Mouse (Mus musculus) bone marrow, adult 2 months (tissue): ENCODE measurements around the gene Slc6a6. TPM values are rescaled to one million over a fixed set of nuclear protein-coding genes. Genes with fewer than 3 reads are reported as not detected.

Experiments used
- H3K27ac ChIP-seq: fragments of 200-500 bp; 2 replicates; pipeline ENCODE4 v1.5.1; 2012; ENCODE audit warnings: low read depth, mild to moderate bottlenecking, control low read depth, inconsistent platforms, low read length; ENCODE audit not compliant: control insufficient read depth, poor library complexity, insufficient read depth
- H3K4me1 ChIP-seq: fragments of 200-500 bp; 2 replicates; pipeline ENCODE4 v1.6.1; 2011; ENCODE audit warnings: low read length; ENCODE audit not compliant: control insufficient read depth, insufficient read depth
- H3K4me3 ChIP-seq: fragments of 200-500 bp; replicated peaks from 2 replicates; pipeline ENCODE3; 2011; ENCODE audit warnings: mild to moderate bottlenecking, low read depth, low read length, control low read depth; ENCODE audit not compliant: control insufficient read depth
- CTCF ChIP-seq: fragments of 200-500 bp; IDR thresholded peaks from 2 replicates; pipeline ENCODE4 v1.5.1; 2011; ENCODE audit warnings: low read length, control low read depth; ENCODE audit not compliant: control insufficient read depth, insufficient read depth
- POLR2A ChIP-seq: fragments of 200-500 bp; IDR thresholded peaks from 2 replicates; pipeline ENCODE4 v1.6.1; 2011; ENCODE audit warnings: low read depth, mild to moderate bottlenecking, control low read depth, low read length, borderline replicate concordance; ENCODE audit not compliant: control insufficient read depth
- WGBS: fragments of 180-500 bp; shearing (Covaris S2); methylation state at CpG from one replicate; pipeline ENCODE4 v1.1.7; 2018; 5-methylcytosine and 5-hydroxymethylcytosine counted together
- polyA plus RNA-seq: library from polyadenylated mRNA; stranded (reverse); fragments of >200 nt; gene quantifications from 2 replicates; pipeline ENCODE4 v1.2.4, GENCODE M21; 2011; ENCODE audit warnings: low replicate concordance; ENCODE audit not compliant: missing spikeins, insufficient read depth, insufficient read length

The Slc6a6 gene
- polyA plus RNA-seq, 1 experiment = 36.3 TPM

DNA sequence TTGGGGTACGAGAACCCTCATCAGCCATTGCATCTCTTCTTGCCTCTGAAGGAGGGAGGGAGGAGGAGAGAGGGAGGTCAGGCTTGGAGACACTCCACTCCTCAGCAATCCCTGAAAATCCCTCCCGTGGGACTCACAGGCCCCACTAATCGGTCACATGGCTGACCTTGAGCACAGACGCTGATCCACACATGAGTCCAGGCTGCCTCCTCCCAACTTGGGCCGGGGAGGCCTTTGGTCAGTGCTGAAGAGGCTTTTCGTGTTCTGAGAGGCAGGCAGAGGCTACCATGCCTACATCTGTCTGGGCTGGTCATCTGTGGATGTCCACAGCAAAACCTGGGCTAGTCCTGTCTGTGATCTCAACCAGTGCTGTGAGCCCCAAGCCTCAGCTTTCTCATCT lies 20.2 kb upstream of the Slc6a6 start:
- 80% methylated on average over 6 of the region's 6 CpGs for WGBS
- TF ChIP-seq POLR2A = no peak
- no peak for TF ChIP-seq CTCF
- no peak overlapping the region for H3K27ac ChIP-seq
- no peak overlapping the region for H3K4me3 ChIP-seq
- no peaks in the 10 kb centered on the region for H3K4me1 ChIP-seq

DNA sequence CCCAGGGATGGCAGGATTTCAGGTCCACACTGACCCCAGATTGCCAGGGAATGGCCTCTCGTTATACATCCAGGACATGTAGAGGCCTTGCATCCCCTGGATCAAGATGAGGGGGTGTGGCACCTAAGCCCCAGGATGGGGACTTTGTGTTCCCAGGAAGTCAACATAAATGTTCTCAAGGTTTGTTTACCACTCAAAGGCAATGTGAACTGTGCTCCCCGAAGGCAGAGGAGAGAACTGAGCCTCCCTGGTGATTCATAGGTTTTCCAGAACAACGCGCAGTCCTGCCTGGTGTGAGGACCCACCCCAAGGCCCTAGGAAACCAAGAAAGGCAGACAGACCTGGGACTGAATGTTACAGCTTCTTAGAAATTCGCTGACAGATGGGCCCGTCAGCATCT lies 18.6 kb upstream of the Slc6a6 start:
- WGBS = 86% methylated on average over 6 of the region's 6 CpGs
- no peak overlapping the region for H3K27ac ChIP-seq
- no peak for TF ChIP-seq POLR2A
- TF ChIP-seq CTCF = no peak
- no peak overlapping the region for H3K4me3 ChIP-seq
- no peaks in the 10 kb centered on the region for H3K4me1 ChIP-seq

DNA sequence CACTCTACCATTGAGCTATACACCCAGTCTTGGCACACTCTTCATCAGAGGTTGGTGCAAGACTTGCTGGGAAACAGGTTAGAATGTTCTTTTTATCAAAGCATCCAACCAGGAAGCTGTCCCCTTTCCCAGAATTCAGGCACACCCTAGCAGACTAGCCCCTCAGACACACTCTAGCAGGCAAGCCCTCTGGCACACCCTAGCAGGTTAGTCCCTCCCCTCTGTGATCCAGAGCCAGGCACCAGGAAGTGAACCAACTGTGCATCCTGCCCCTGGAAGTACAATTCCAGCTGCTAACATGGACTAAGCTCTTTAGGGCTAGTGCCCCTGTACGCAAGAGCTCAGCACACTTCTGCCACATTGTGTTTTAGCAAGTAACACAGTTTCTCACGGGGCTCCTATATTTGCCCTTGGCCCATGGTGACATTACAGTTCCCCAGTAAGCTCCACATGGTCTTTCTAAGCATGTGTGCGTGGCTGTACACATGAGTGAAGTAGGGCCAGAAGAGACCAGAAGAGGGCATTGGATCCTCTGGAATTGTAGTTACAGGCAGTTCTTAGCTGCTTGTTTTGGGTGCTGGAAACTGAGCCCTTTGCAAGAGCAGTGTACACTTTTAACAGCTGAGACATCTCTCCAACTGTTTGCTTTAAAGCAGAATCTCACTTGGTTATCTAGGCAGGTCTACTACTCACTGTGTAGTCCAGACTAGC lies 17.7 kb upstream of the Slc6a6 start:
- Histone ChIP-seq H3K27ac (no peak overlapping the region), H3K4me1 (no peaks in the 10 kb centered on the region), H3K4me3 (no peak overlapping the region)
- no peak for TF ChIP-seq CTCF
- no peak for TF ChIP-seq POLR2A
- WGBS = 83% methylated on average over 3 of the region's 3 CpGs

DNA sequence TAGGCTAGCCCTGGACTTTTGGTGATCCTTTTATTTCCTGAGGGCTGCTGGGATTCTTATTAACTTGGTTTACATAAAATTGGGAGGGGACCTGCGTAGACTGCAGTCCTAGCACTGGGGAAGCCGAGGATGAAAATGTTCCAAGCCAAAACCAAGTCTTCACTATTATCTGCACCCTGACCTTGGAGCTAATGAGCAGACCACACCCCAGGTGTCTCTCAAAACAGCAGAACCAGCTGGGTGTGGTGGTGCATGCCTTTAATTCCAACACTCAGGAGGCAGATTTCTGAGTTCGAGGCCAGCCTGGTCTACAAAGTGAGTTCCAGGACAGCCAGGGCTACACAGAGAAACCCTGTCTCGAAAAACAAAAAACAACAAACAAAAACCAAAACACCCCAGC lies 16.7 kb upstream of the Slc6a6 start:
- 82% methylated on average over 4 of the region's 4 CpGs for WGBS
- TF ChIP-seq POLR2A (no peak), CTCF (no peak)
- no peak overlapping the region for H3K27ac ChIP-seq
- H3K4me3 ChIP-seq = no peak overlapping the region
- no peaks in the 10 kb centered on the region for H3K4me1 ChIP-seq

DNA sequence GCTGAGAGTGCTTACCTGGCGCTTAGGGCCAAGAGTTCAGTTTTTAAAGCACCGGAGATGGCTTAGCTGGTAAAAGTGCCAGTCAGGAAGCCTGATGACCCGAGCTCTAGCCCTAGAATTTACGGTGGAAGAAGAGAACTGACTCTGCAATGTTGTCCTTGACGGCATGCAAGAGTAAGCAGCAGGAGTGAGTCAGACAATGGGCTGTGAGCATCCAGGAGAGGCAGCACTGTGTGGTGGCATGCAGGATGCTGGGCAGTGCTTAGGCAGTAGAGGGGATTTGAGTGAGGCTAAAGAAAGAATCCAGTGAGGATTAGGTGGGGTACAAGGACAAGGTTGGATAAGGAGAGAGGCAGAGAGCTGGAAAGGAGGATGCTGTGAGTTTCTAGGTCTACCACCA lies 15.6 kb upstream of the Slc6a6 start:
- TF ChIP-seq POLR2A = no peak
- TF ChIP-seq CTCF = no peak
- no peak overlapping the region for H3K27ac ChIP-seq
- WGBS = 70% methylated on average over 5 of the region's 5 CpGs

DNA sequence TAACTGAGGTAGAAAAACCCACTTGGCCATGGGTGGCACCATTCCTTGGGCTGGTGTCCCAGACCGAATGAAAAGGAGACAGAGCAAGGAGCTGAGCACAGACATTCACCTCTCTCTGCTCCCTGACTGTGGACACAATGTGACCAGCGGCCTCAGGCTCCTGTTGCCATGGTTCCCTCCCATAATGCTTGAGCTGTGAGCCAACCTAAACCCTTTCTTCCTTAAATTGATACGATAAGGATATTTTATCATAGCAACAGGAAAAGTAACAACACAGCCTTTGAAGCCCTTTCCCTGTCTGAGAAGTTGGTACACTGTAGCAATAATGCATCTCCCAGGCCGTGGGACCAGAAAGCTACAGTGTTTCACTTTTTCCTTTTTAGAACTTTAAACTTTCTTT lies 14.6 kb upstream of the Slc6a6 start:
- Histone ChIP-seq H3K4me1 (no peaks in the 10 kb centered on the region), H3K4me3 (no peak overlapping the region), H3K27ac (no peak overlapping the region)
- TF ChIP-seq POLR2A (no peak), CTCF (no peak)
- WGBS = 59% methylated on average over 4 of the region's 4 CpGs

More for the DNA sequence above, 15.6 kb upstream of the Slc6a6 start:
- H3K4me3 ChIP-seq = no peak overlapping the region
- H3K4me1 ChIP-seq = no peaks in the 10 kb centered on the region

DNA sequence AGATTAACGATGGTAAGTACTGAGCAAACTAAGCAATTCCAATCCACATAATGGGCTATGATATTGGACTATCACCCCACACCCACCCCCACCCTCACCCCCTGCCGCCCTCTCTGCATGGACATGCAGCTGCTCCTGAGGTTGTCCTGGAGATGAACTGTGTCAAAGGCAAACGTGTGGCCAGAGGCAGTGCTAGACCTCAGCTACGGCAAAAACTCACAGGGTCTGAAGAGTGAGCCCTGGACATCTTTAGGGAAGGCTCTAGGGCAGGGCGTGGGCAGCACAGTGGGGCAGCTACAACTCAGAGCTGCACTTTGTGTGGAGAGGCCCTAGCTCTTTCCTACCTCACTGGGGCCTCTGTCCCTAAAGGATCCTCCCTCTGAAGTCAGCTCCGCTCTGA lies 13.6 kb upstream of the Slc6a6 start:
- TF ChIP-seq POLR2A (no peak), CTCF (no peak)
- no peaks in the 10 kb centered on the region for H3K4me1 ChIP-seq
- WGBS = 88% methylated on average over 6 of the region's 6 CpGs
- no peak overlapping the region for H3K4me3 ChIP-seq
- H3K27ac ChIP-seq = no peak overlapping the region

DNA sequence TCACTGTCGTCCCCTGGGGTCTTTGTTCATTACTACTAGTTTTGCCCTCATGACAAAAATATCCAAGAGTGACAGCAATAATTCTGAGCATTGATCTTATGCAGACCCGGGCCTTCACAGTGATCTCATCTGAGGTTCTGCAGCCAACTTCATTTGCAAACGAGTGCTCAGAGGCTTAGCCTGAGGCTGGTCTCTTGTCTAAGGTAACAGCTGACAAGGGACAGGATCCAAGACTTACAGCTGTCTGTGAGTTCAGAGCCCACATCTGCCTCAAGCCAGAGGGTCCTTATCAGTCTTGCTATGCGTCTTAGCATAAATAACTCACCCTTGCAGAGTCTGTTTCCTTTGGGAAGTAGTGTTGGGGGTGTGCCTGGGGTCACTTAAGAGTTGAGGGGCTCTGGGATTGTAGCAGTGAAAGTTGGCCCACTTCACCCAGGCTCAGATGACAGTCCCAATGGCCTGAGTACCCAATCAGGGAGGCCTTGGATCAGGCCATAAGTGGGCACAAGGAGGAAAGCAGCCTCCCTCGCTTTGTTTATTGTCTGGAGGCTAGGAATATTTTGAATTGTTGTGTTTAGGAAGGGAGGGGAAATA lies 9.0 kb upstream of the Slc6a6 start:
- Histone ChIP-seq H3K4me1 (peaks cover 3% of the 10 kb centered on the region; the same call in 1 of the 2 replicates), H3K27ac (no peak overlapping the region), H3K4me3 (no peak overlapping the region)
- TF ChIP-seq CTCF = no peak
- TF ChIP-seq POLR2A = no peak
- 64% methylated on average over 5 of the region's 5 CpGs for WGBS
